Mouse (Mus musculus): ENCODE results near the gene Metap1d. TPM values are rescaled to one million over a fixed set of nuclear protein-coding genes. Genes with fewer than 3 reads are reported as not detected.

Metap1d gene
- polyA plus RNA-seq, 1 experiment from 2014 or later = 17.0 TPM

- 46% methylated on average over 5 of the region's 6 CpGs for WGBS
- no peak overlapping the region for H3K4me3 ChIP-seq (ENCODE audit: low read depth, low read length)
- no peaks in the 10 kb centered on the region for H3K9me3 ChIP-seq (ENCODE audit: control insufficient read depth, low read length)
- TF ChIP-seq CTCF (IDR thresholded peaks at IDR 0.05; ENCODE audit: low read depth) (no peak), EP300 (optimal IDR thresholded peaks at IDR 0.05) (no peak)
- H3K9ac ChIP-seq (ENCODE audit: low read length) = no peak overlapping the region
- no peak overlapping the region for H3K4me2 ChIP-seq (replicated peaks; ENCODE audit: low read depth)
- H3K27me3 ChIP-seq (ENCODE audit: control insufficient read depth, insufficient read depth, low read length) = no peaks in the 10 kb centered on the region
- no peaks in the 10 kb centered on the region for H3K36me3 ChIP-seq (ENCODE audit: control insufficient read depth, insufficient read depth, low read length)
- no peak for DNase-seq (ENCODE audit: low spot score)
- no peak overlapping the region for H3K27ac ChIP-seq (replicated peaks)
- no peak for ATAC-seq (ENCODE audit: low FRiP score, low TSS enrichment)
- no peaks in the 10 kb centered on the region for H3K4me1 ChIP-seq (replicated peaks; ENCODE audit: control insufficient read depth, insufficient read depth)
Measured at GRCm38 (mm10) chr2:71466103-71466502, 13.0 kb downstream of the Metap1d start.

GRCm38 (mm10) chr2:71466861-71467450 lies 13.9 kb downstream of the Metap1d start:
- H3K27ac ChIP-seq (replicated peaks) = no peak overlapping the region
- H3K4me1 ChIP-seq (replicated peaks; ENCODE audit: control insufficient read depth, insufficient read depth) = no peaks in the 10 kb centered on the region
- ATAC-seq (ENCODE audit: low FRiP score, low TSS enrichment) (no peak), DNase-seq (ENCODE audit: low spot score) (no peak)
- H3K4me2 ChIP-seq (replicated peaks; ENCODE audit: low read depth) = no peak overlapping the region
- H3K27me3 ChIP-seq (ENCODE audit: control insufficient read depth, insufficient read depth, low read length) = no peaks in the 10 kb centered on the region
- no peaks in the 10 kb centered on the region for H3K9me3 ChIP-seq (ENCODE audit: control insufficient read depth, low read length)
- 72% methylated on average over 11 of the region's 11 CpGs for WGBS
- no peak for TF ChIP-seq EP300 (optimal IDR thresholded peaks at IDR 0.05)
- TF ChIP-seq CTCF (IDR thresholded peaks at IDR 0.05; ENCODE audit: low read depth) = no peak
- H3K36me3 ChIP-seq (ENCODE audit: control insufficient read depth, insufficient read depth, low read length) = no peaks in the 10 kb centered on the region
- no peak overlapping the region for H3K4me3 ChIP-seq (ENCODE audit: low read depth, low read length)
- H3K9ac ChIP-seq (ENCODE audit: low read length) = no peak overlapping the region

DNA sequence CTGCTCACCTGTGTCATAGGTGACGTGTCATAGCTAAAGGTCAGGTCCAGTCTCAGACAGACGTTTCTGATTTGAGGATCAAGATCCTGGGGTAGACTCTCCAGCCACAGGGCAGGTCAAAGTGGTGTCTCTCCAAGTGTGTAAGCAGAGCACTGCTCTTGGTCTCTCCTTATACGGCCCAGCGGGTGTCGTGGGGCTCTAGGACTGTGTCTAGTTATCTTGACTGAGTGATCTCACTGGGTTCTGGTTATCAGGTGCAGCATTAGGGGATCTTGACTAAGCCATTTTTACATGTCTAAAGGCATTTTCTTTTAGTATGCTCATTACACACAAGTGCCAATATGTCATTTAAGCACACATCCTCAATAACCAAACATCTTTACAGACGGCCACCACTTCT lies 18.0 kb downstream of the Metap1d start:
- no peak overlapping the region for H3K27ac ChIP-seq (replicated peaks)
- ATAC-seq (ENCODE audit: low FRiP score, low TSS enrichment) = no peak
- H3K9me3 ChIP-seq (ENCODE audit: control insufficient read depth, low read length) = no peaks in the 10 kb centered on the region
- DNase-seq (ENCODE audit: low spot score) = no peak
- 86% methylated on average over 6 of the region's 6 CpGs for WGBS
- no peak overlapping the region for H3K4me3 ChIP-seq (ENCODE audit: low read depth, low read length)
- no peak overlapping the region for H3K9ac ChIP-seq (ENCODE audit: low read length)
- no peaks in the 10 kb centered on the region for H3K4me1 ChIP-seq (replicated peaks; ENCODE audit: control insufficient read depth, insufficient read depth)
- H3K4me2 ChIP-seq (replicated peaks; ENCODE audit: low read depth) = no peak overlapping the region
- H3K36me3 ChIP-seq (ENCODE audit: control insufficient read depth, insufficient read depth, low read length) = no peaks in the 10 kb centered on the region
- TF ChIP-seq CTCF (IDR thresholded peaks at IDR 0.05; ENCODE audit: low read depth) (no peak), EP300 (optimal IDR thresholded peaks at IDR 0.05) (no peak)
- no peaks in the 10 kb centered on the region for H3K27me3 ChIP-seq (ENCODE audit: control insufficient read depth, insufficient read depth, low read length)

DNA sequence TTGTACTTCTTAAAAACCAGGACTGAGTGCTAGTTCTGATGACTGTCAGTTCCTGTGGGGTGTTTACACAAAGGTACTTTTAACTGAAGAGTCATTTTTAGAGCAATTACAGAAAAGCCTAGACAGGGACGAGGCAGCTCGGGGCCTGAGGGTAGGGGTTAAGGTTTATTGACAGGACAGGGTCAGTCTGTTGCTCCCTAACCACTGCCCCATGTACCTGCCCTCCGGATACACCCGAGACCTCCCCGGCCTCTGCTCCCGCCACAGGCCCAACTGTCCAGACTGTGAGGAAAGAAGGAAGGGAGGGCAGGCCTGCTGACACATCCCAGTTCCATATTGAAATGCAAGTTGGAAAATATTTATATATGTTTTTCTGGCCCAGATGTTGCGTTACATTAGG lies 20.8 kb downstream of the Metap1d start:
- TF ChIP-seq CTCF (IDR thresholded peaks at IDR 0.05; ENCODE audit: low read depth) = no peak
- TF ChIP-seq EP300 (optimal IDR thresholded peaks at IDR 0.05) = no peak
- no peak overlapping the region for H3K27ac ChIP-seq (replicated peaks)
- no peak overlapping the region for H3K9ac ChIP-seq (ENCODE audit: low read length)
- no peaks in the 10 kb centered on the region for H3K36me3 ChIP-seq (ENCODE audit: control insufficient read depth, insufficient read depth, low read length)
- no peak for DNase-seq (ENCODE audit: low spot score)
- H3K4me2 ChIP-seq (replicated peaks; ENCODE audit: low read depth) = no peak overlapping the region
- no peaks in the 10 kb centered on the region for H3K9me3 ChIP-seq (ENCODE audit: control insufficient read depth, low read length)
- no peak for ATAC-seq (ENCODE audit: low FRiP score, low TSS enrichment)
- no peaks in the 10 kb centered on the region for H3K27me3 ChIP-seq (ENCODE audit: control insufficient read depth, insufficient read depth, low read length)
- H3K4me3 ChIP-seq (ENCODE audit: low read depth, low read length) = no peak overlapping the region
- WGBS = 46% methylated on average over 7 of the region's 7 CpGs
- H3K4me1 ChIP-seq (replicated peaks; ENCODE audit: control insufficient read depth, insufficient read depth) = no peaks in the 10 kb centered on the region

DNA sequence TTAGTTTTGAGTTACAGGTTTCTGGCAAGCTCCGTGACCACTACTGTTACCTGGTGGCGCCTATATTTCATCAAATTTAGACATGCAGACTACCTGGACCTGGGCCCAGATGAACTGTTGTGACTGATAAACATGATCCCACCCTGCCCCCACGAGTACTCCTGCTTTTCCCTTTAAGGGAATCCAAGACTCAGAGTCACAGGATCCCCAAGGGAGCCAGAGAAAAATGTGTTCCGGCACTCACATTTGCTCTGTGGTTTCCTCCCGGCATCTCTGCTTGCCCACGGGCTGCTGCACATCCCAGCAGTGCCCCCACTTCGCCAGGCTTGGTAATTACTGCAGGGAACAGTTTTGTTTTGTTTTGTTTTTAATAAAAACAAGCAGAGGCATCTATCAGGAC lies 21.3 kb downstream of the Metap1d start:
- no peak overlapping the region for H3K27ac ChIP-seq (replicated peaks)
- H3K4me3 ChIP-seq (ENCODE audit: low read depth, low read length) = no peak overlapping the region
- ATAC-seq (ENCODE audit: low FRiP score, low TSS enrichment) (no peak), DNase-seq (ENCODE audit: low spot score) (no peak)
- H3K9me3 ChIP-seq (ENCODE audit: control insufficient read depth, low read length) = no peaks in the 10 kb centered on the region
- H3K36me3 ChIP-seq (ENCODE audit: control insufficient read depth, insufficient read depth, low read length) = no peaks in the 10 kb centered on the region
- WGBS = 45% methylated on average over 7 of the region's 7 CpGs
- H3K4me2 ChIP-seq (replicated peaks; ENCODE audit: low read depth) = no peak overlapping the region
- no peak for TF ChIP-seq EP300 (optimal IDR thresholded peaks at IDR 0.05)
- H3K9ac ChIP-seq (ENCODE audit: low read length) = no peak overlapping the region
- H3K4me1 ChIP-seq (replicated peaks; ENCODE audit: control insufficient read depth, insufficient read depth) = no peaks in the 10 kb centered on the region
- no peaks in the 10 kb centered on the region for H3K27me3 ChIP-seq (ENCODE audit: control insufficient read depth, insufficient read depth, low read length)

DNA sequence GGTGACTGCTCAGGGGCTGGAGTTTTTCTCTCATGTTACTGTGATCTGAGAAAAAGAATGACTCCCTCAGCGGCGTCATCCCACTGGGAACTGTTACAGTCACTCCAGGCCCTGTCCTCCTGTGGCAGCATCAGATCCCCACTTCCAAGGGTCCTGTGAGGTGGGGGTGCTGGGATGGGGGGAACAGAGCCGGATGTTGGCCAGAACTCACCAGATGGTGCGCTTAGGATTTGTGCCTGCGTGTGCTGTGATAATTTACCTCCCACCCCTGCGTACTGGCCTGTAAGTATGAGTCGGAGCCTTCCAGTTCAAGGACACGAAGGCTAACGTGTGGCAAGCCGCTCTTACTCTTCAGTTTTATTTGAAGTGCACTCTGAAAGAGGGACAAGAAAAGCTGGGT lies 22.2 kb downstream of the Metap1d start:
- 75% methylated on average over 10 of the region's 10 CpGs for WGBS
- ATAC-seq (ENCODE audit: low FRiP score, low TSS enrichment) = no peak
- H3K9ac ChIP-seq (ENCODE audit: low read length) = no peak overlapping the region

More for the DNA sequence above, 22.2 kb downstream of the Metap1d start:
- no peaks in the 10 kb centered on the region for H3K4me1 ChIP-seq (replicated peaks; ENCODE audit: control insufficient read depth, insufficient read depth)
- H3K4me3 ChIP-seq (ENCODE audit: low read depth, low read length) = no peak overlapping the region
- TF ChIP-seq CTCF (IDR thresholded peaks at IDR 0.05; ENCODE audit: low read depth) (no peak), EP300 (optimal IDR thresholded peaks at IDR 0.05) (no peak)
- H3K4me2 ChIP-seq (replicated peaks; ENCODE audit: low read depth) = no peak overlapping the region
- no peak overlapping the region for H3K27ac ChIP-seq (replicated peaks)
- H3K36me3 ChIP-seq (ENCODE audit: control insufficient read depth, insufficient read depth, low read length) = no peaks in the 10 kb centered on the region
- no peaks in the 10 kb centered on the region for H3K27me3 ChIP-seq (ENCODE audit: control insufficient read depth, insufficient read depth, low read length)
- no peaks in the 10 kb centered on the region for H3K9me3 ChIP-seq (ENCODE audit: control insufficient read depth, low read length)
- DNase-seq (ENCODE audit: low spot score) = no peak

Data from stomach, postnatal 0 days (tissue).